Mouse (Mus musculus) spleen, embryonic (tissue): ENCODE results near the gene Ncs1.

ENCODE experiments used
- CTCF ChIA-PET: fragments of 350-600 bp; sonication (Branson Sonifier 250); formaldehyde crosslinking; loops from one replicate; lab custom pipeline; 2022; lab: Charles Lee

The Ncs1 gene

GRCm38 (mm10) chr2:31319200-31319599, 73.6 kb downstream of the Ncs1 start:
- CTCF ChIA-PET: no interaction called here

GRCm38 (mm10) chr2:31327186-31327585, 81.6 kb downstream of the Ncs1 start:
- CTCF ChIA-PET: no interaction called here

- CTCF ChIA-PET: no interaction called here
Observed at GRCm38 (mm10) chr2:31337706-31338330, 92.2 kb downstream of the Ncs1 start.

- CTCF ChIA-PET: no interaction called here
Observed at GRCm38 (mm10) chr2:31339826-31340225, 94.2 kb downstream of the Ncs1 start.

GRCm38 (mm10) chr2:31341726-31342535, 96.3 kb downstream of the Ncs1 start:
- CTCF ChIA-PET: no interaction called here
